22 mouse cellular contexts compared by ENCODE assay signal in the genomic region with DNA sequence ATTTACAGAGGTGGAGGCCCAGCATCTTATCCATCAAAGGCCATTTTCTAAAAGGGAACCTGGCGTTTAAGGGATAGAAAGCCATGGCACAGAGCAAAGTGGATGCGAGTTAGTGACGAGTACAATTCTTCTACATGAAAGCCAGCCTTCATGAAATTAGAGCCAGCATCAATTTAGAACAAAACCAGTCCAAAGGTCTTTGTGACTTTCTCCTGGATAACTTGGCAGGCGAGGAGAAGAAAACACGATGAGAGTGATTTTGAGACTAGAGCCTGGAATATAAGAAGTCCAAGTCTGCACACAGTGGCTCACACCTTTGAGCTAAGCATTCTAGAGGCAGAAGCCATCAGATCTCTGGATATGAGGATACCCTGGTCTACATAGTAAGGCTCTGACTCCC. TPM values are rescaled to one million over a fixed set of nuclear protein-coding genes. Genes with fewer than 3 reads are reported as not detected.
A peak's percentile ranks its signal among the peaks of the same experiment; 100 is the strongest.
DNase-seq lines count a peak whose midpoint lies in the region; ATAC-seq and TF ChIP-seq lines count a peak whose summit lies in the region.
"Had no signal": no experiment of that assay in that cellular context is flagged by ENCODE, and none has a peak within 500 bp of the region (broad histone marks: within the 10 kb centered on the region; RNA-seq: fewer than 3 reads in every experiment).

No protein-coding gene starts in this region.

- no peak for ATAC-seq in kidney, embryonic 15.5 days (replicated peaks; ENCODE audit: low FRiP score)
- no peak for ATAC-seq in kidney, embryonic 14.5 days (ENCODE audit: low FRiP score, low TSS enrichment)
- ATAC-seq: forebrain, embryonic 14.5 days had no signal

- H3K36me3 ChIP-seq in kidney, adult 2 months (ENCODE audit: control insufficient read depth, insufficient read depth, low read length): no peaks in the 10 kb centered on the region
- H3K36me3 ChIP-seq in kidney, embryonic 15.5 days: no peaks in the 10 kb centered on the region
- H3K36me3 ChIP-seq in kidney, embryonic 14.5 days (ENCODE audit: control insufficient read depth, insufficient read depth, low read length): no peaks in the 10 kb centered on the region
- H3K36me3 ChIP-seq: embryonic facial prominence, embryonic 13.5 days; embryonic facial prominence, embryonic 15.5 days; forebrain, embryonic 10.5 days; forebrain, embryonic 12.5 days had no signal

- H3K27me3 ChIP-seq in kidney, adult 2 months (replicated peaks; ENCODE audit: control insufficient read depth, insufficient read depth, low read length): no peaks in the 10 kb centered on the region
- peaks cover 15% of the 10 kb centered on the region for H3K27me3 ChIP-seq in kidney, embryonic 15.5 days
- peaks cover 5% of the 10 kb centered on the region; the same call in 1 of the 2 replicates for H3K27me3 ChIP-seq in kidney, embryonic 14.5 days (ENCODE audit: control insufficient read depth, insufficient read depth, low read length)

- TF ChIP-seq CTCF in kidney, adult 2 months (conservative IDR thresholded peaks at IDR 0.05; ENCODE audit: insufficient read depth, insufficient read length, low read depth, low read length): no peak

- TF ChIP-seq POLR2A in kidney, adult 2 months (IDR thresholded peaks at IDR 0.05; ENCODE audit: low read depth, low read length): no peak

- DNase-seq in kidney, adult 2 months: peak; percentile 71
- no peak for DNase-seq in kidney, postnatal 14 days
- peak; percentile 10 to 27 for DNase-seq in kidney, postnatal 36 days
- DNase-seq in kidney, postnatal 10 days: no peak
- DNase-seq: adrenal gland, adult 2 months; adrenal gland, postnatal 10 days; adrenal gland, postnatal 25 days; cerebellum, adult 11 months; cerebellum, adult 18-20 months; cerebellum, adult 8-10 months; cerebellum, adult 9-11 months; cerebellum, postnatal 14 days; cerebellum, postnatal 36 days; embryo, embryonic 11 days had no signal

- peak overlapping the region; percentile 97; the same call in 1 of the 2 replicates for H3K27ac ChIP-seq in kidney, adult 2 months (ENCODE audit: insufficient read depth, low read depth, low read length)
- 0 out of 2 replicates have a peak overlapping the region, but pooled peaks have one; percentile 86 for H3K27ac ChIP-seq in kidney, embryonic 15.5 days
- H3K27ac ChIP-seq in kidney, embryonic 14.5 days (ENCODE audit: low read depth, low read length): no peak overlapping the region
- H3K27ac ChIP-seq: embryonic facial prominence, embryonic 13.5 days; embryonic facial prominence, embryonic 15.5 days; forebrain, embryonic 10.5 days; forebrain, embryonic 12.5 days had no signal

- WGBS in kidney, adult 2 months: 57% methylated on average over 5 of the region's 5 CpGs
- 85% methylated on average over 5 of the region's 5 CpGs for WGBS in kidney, embryonic 15.5 days
- WGBS in kidney, embryonic 14.5 days: 84% methylated on average over 5 of the region's 5 CpGs

- H3K4me3 ChIP-seq in kidney, adult 2 months (ENCODE audit: insufficient read depth, low read depth, low read length): no peak overlapping the region
- no peak overlapping the region for H3K4me3 ChIP-seq in kidney, embryonic 15.5 days (replicated peaks)
- H3K4me3 ChIP-seq in kidney, embryonic 14.5 days (ENCODE audit: low read length): no peak overlapping the region
- H3K4me3 ChIP-seq: embryonic facial prominence, embryonic 13.5 days; embryonic facial prominence, embryonic 15.5 days; erythroblast, embryonic 14.5 days; forebrain, embryonic 10.5 days; forebrain, embryonic 12.5 days had no signal

- H3K9ac ChIP-seq in kidney, embryonic 15.5 days: no peak overlapping the region
- H3K9ac ChIP-seq in kidney, embryonic 14.5 days (ENCODE audit: low read depth, low read length): no peak overlapping the region
- H3K9ac ChIP-seq: embryonic facial prominence, embryonic 13.5 days; embryonic facial prominence, embryonic 15.5 days; forebrain, embryonic 12.5 days had no signal

- no peaks in the 10 kb centered on the region for H3K9me3 ChIP-seq in kidney, embryonic 15.5 days (replicated peaks)
- no peaks in the 10 kb centered on the region for H3K9me3 ChIP-seq in kidney, embryonic 14.5 days (ENCODE audit: control insufficient read depth, low read length)
- H3K9me3 ChIP-seq: embryonic facial prominence, embryonic 13.5 days; embryonic facial prominence, embryonic 15.5 days; forebrain, embryonic 10.5 days; forebrain, embryonic 12.5 days had no signal

- H3K4me1 ChIP-seq in kidney, adult 2 months (ENCODE audit: control insufficient read depth, insufficient read depth, low read length): peaks cover 20% of the 10 kb centered on the region
- peaks cover 50% of the 10 kb centered on the region for H3K4me1 ChIP-seq in kidney, embryonic 15.5 days
- peaks cover 28% of the 10 kb centered on the region for H3K4me1 ChIP-seq in kidney, embryonic 14.5 days (ENCODE audit: control insufficient read depth, insufficient read depth, low read length)

- H3K4me2 ChIP-seq in kidney, embryonic 15.5 days: no peak overlapping the region
- no peak overlapping the region for H3K4me2 ChIP-seq in kidney, embryonic 14.5 days (replicated peaks; ENCODE audit: low read depth, low read length)
- H3K4me2 ChIP-seq: embryonic facial prominence, embryonic 13.5 days; embryonic facial prominence, embryonic 15.5 days; forebrain, embryonic 12.5 days had no signal

RNA-seq across cellular contexts. Expression of a gene that starts 4.4 kb away (rescaled TPM):
- 11.1 and 12.4 TPM in 2 replicates for polyA plus RNA-seq in kidney, adult 2 months (2012; rRNA removed)
- 12.2 and 12.7 TPM in 2 replicates for polyA plus RNA-seq in kidney, embryonic 15.5 days (2015; fragmentation: Nextera tagmentation; extraction: Ambion mirVana)
- polyA plus RNA-seq in kidney, embryonic 14.5 days (2014; fragmentation: Nextera tagmentation; extraction: Ambion mirVana): 10.9 and 13.0 TPM in 2 replicates
- polyA plus RNA-seq: erythroblast, embryonic 14.5 days had no signal

Comparison
In these comparisons a context has a peak if more than half of its experiments do, and no peak if none do; other contexts are left out.
1. DNase-seq: peak in kidney, adult 2 months (single experiment) and kidney, postnatal 36 days (2 of 2); none in kidney, postnatal 14 days (single experiment) and kidney, postnatal 10 days (single experiment).